Mouse (Mus musculus): ENCODE results near the gene Wdr26. TPM values are rescaled to one million over a fixed set of nuclear protein-coding genes. Genes with fewer than 3 reads are reported as not detected.

Wdr26 gene
- total and polyA plus RNA-seq, 2 experiments from 2014 or later, result 37.4 to 38.6 TPM

DNA sequence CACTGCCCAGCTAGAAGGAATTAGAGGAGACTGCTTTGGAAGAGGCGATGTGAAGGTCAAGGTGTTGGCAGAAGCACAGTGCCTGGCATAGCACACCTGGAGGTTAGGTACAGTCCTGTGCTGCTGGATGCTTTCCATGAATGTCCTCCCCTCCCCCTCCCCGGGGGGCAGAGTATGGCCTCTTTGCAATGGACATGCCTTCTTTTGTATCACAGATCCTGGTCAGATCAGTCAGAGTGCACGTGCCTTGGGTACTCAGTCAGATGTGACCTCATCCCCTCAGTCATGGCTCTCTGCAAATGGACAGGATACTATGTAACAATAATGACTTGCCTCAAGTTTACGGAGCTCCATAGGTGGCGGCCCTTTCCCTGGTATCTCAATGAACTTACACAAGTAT, 46.8 kb upstream of the Wdr26 start:
- Histone ChIP-seq H3K4me3 (ENCODE audit: low read depth, low read length) (no peak overlapping the region), H3K27ac (ENCODE audit: low read depth) (no peak overlapping the region), H3K9me3 (replicated peaks; ENCODE audit: control insufficient read depth, low read length) (no peaks in the 10 kb centered on the region), H3K27me3 (ENCODE audit: control insufficient read depth, insufficient read depth, low read length) (no peaks in the 10 kb centered on the region), H3K9ac (replicated peaks; ENCODE audit: low read depth, low read length) (no peak overlapping the region), H3K36me3 (replicated peaks; ENCODE audit: control insufficient read depth, insufficient read depth, low read length) (no peaks in the 10 kb centered on the region), H3K4me2 (ENCODE audit: low read depth, low read length) (no peak overlapping the region), H3K4me1 (ENCODE audit: control insufficient read depth, insufficient read depth) (peaks cover 20% of the 10 kb centered on the region; the same call in 1 of the 2 replicates)
- TF ChIP-seq CTCF (IDR thresholded peaks at IDR 0.05; ENCODE audit: low read depth) (no peak), EP300 (IDR thresholded peaks at IDR 0.05; ENCODE audit: low read depth) (no peak)
- DNase-seq (ENCODE audit: low spot score) (no peak), ATAC-seq (ENCODE audit: insufficient read depth, low read depth) (no peak)
- 70% methylated on average over 5 of the region's 5 CpGs for WGBS

DNA sequence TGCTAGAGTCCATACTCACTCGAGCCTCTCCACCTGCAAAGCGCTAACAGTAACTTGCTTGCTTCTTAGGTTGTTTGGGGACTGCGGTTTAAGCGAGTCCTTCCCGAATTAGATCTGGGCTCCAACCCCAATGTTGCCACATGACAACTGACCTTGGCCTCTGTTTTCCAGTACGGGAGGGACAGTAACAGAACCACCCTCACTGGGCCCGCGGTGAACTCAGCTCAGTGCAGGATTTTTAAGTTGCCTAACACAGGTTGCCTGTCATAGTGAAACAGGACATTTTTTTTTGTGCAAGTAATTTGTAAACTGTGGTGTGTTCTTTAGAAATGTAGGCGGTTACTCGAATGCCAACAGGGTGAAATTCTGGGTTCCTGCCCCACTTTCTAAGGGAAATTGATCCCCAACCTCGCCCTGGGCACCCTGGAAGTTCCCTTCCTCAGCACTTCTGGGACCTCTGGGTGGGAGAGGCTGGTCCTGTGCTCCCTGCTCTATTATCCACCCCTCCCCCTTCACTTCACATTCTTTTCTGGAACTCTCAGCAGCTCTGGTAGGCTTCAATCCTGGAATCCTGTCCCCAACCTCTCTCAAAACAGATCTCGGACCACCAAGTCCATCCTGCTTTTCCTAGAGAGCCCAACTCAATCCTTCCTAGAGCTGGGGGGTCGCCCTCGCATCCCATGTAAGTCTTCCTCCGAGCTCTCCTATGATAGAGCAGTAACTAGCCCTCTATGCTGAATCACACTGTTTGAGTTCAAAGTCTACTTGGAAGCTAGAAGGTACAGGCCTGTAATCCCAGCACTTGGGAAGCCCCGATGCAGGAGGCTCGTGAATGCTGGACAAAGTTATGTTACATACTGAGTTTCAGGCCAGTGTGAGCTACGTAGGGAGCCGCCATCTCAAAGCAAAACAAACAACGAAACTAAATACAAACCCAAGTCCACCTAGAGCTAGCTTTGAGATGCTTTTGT, 46.1 kb upstream of the Wdr26 start:
- peaks cover 20% of the 10 kb centered on the region; the same call in 1 of the 2 replicates for H3K4me1 ChIP-seq (ENCODE audit: control insufficient read depth, insufficient read depth)
- H3K9ac ChIP-seq (replicated peaks; ENCODE audit: low read depth, low read length), result peak overlapping the region; percentile 41; the same call in 1 of the 2 replicates

DNA sequence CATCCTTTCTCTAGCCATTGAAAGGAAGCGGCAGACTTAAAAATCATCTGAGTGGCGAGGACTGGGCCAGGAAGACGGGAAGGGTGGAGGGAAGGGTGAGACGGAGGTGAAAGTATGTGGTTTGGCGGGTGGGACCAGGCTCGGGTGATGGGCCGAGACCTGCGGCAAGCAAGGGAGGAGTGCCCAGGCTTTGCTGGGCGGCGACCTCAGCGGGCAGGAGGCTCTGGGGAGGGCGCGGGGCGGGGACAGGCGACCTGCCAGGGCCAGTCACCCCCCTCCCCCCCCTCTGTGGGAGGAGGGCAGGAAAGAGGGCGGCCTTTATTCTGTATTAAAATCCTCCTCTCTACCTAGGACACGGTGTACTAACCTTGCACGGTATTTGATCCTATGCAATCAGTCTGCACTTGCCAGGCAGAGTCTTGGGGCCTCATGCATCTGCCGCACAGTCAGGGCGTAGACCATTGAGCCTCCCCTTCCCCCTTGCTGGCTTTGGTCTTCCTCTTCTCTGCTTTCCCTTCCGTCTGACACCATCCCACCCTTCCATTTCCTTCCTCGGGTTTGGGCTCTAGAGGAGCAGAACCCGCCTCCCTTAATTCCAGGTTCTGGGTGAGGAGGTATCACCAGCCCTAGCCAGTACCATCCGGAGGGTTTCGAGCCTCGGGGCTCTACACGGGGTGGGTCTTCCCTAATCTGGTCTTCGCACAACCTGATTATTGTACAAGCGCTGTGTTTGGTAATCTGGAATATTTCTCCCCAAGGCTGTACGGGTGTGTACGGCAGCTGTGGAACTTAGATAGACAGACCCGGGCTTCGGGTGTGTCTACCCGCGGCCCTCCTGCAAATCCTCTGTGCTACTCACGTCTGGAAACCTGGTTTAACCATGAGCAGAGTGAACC, 45.1 kb upstream of the Wdr26 start:
- peak; percentile 77 for DNase-seq (ENCODE audit: low spot score)

More for the DNA sequence above, 46.1 kb upstream of the Wdr26 start:
- DNase-seq (ENCODE audit: low spot score), result peak; percentile 61
- 63% methylated on average over 20 of the region's 20 CpGs for WGBS
- Histone ChIP-seq H3K4me2 (ENCODE audit: low read depth, low read length) (peak overlapping the region; percentile 67; the same call in 1 of the 2 replicates), H3K27ac (ENCODE audit: low read depth) (peak overlapping the region; percentile 75), H3K4me3 (ENCODE audit: low read depth, low read length) (no peak overlapping the region), H3K27me3 (ENCODE audit: control insufficient read depth, insufficient read depth, low read length) (no peaks in the 10 kb centered on the region), H3K9me3 (replicated peaks; ENCODE audit: control insufficient read depth, low read length) (no peaks in the 10 kb centered on the region), H3K36me3 (replicated peaks; ENCODE audit: control insufficient read depth, insufficient read depth, low read length) (no peaks in the 10 kb centered on the region)
- peak; percentile 19 for ATAC-seq (ENCODE audit: insufficient read depth, low read depth)
- TF ChIP-seq CTCF (IDR thresholded peaks at IDR 0.05; ENCODE audit: low read depth) (no peak), EP300 (IDR thresholded peaks at IDR 0.05; ENCODE audit: low read depth) (no peak)

DNA sequence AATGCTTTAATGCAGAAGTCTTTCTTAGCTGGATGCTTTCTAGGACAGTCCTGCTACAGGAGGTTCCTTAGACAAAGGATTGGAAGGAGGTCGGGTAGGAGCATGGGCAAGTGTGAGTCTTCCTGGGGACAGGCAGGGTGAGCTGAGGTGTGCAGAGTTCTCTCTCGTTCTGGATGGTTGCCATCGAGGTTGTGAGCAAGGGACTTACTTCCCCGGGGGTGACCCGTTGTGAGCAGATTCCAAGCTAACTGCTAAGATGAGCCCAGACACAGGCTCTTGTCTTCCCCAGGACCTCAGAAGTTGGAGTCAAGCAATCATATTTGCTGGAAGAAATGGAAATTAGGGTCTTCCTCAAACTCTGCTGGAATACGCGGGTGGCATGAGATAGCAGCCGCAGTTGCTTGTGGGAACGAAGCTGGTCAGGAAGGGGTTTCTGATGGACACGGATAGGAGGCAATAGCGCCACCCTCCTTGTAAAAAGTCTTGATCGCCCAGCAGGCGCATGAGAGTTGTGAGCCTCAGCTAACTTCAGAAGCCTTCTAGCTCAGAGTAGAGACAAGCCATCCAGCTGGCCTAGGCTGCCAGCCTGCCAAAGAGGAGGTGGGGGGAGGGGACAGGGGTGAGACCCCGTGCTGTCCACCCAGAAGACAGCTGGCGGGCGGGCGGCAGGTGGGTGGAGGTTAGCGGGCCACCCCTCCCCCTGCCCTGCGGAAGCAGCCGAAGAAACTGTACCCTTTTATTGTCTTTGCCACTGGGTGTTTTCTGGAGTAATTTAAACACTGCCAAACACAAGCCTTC, 44.3 kb upstream of the Wdr26 start:
- DNase-seq (ENCODE audit: low spot score) (peak; percentile 46), ATAC-seq (ENCODE audit: insufficient read depth, low read depth) (peak; percentile 43)
- peak overlapping the region; percentile 36 for H3K4me3 ChIP-seq (ENCODE audit: low read depth, low read length)
- H3K27ac ChIP-seq (ENCODE audit: low read depth), result peak overlapping the region; percentile 75
- H3K27me3 ChIP-seq (ENCODE audit: control insufficient read depth, insufficient read depth, low read length), result no peaks in the 10 kb centered on the region
- peak overlapping the region; percentile 41 for H3K9ac ChIP-seq (replicated peaks; ENCODE audit: low read depth, low read length)
- H3K36me3 ChIP-seq (replicated peaks; ENCODE audit: control insufficient read depth, insufficient read depth, low read length), result no peaks in the 10 kb centered on the region
- 3% methylated on average over 20 of the region's 20 CpGs for WGBS
- TF ChIP-seq EP300 (IDR thresholded peaks at IDR 0.05; ENCODE audit: low read depth) (no peak), CTCF (IDR thresholded peaks at IDR 0.05; ENCODE audit: low read depth) (peak; percentile 32; the same call in 1 of the 2 replicates)
- H3K9me3 ChIP-seq (replicated peaks; ENCODE audit: control insufficient read depth, low read length), result no peaks in the 10 kb centered on the region
- H3K4me1 ChIP-seq (ENCODE audit: control insufficient read depth, insufficient read depth), result peaks cover 27% of the 10 kb centered on the region
- peak overlapping the region; percentile 67 for H3K4me2 ChIP-seq (ENCODE audit: low read depth, low read length)

More for the DNA sequence above, 45.1 kb upstream of the Wdr26 start:
- Histone ChIP-seq H3K36me3 (replicated peaks; ENCODE audit: control insufficient read depth, insufficient read depth, low read length) (no peaks in the 10 kb centered on the region), H3K4me2 (ENCODE audit: low read depth, low read length) (peak overlapping the region; percentile 67), H3K4me3 (ENCODE audit: low read depth, low read length) (peak overlapping the region; percentile 36), H3K27me3 (ENCODE audit: control insufficient read depth, insufficient read depth, low read length) (no peaks in the 10 kb centered on the region), H3K4me1 (ENCODE audit: control insufficient read depth, insufficient read depth) (peaks cover 26% of the 10 kb centered on the region), H3K27ac (ENCODE audit: low read depth) (peak overlapping the region; percentile 75), H3K9ac (replicated peaks; ENCODE audit: low read depth, low read length) (peak overlapping the region; percentile 41), H3K9me3 (replicated peaks; ENCODE audit: control insufficient read depth, low read length) (no peaks in the 10 kb centered on the region)
- no peak for TF ChIP-seq EP300 (IDR thresholded peaks at IDR 0.05; ENCODE audit: low read depth)
- ATAC-seq (ENCODE audit: insufficient read depth, low read depth), result peak; percentile 84
- WGBS, result 18% methylated on average over 34 of the region's 36 CpGs

Measured in heart, postnatal 0 days (tissue).